Mouse (Mus musculus) forebrain, postnatal 0 days (tissue): ENCODE measurements around the gene Arhgap23. TPM values are rescaled to one million over a fixed set of nuclear protein-coding genes. Genes with fewer than 3 reads are reported as not detected.

ENCODE experiments used
- ATAC-seq: fragments of 200-750 bp; cut with Nextera tagmentation; 2 replicates; pipeline ENCODE4 v1.8.0; 2017; ENCODE audit warnings: mild to moderate bottlenecking, moderate library complexity
- DNase-seq: peaks from one replicate; pipeline ENCODE4 v3.0.0-alpha.2; 2015
- H3K27ac ChIP-seq: fragments of 300-500 bp; sonication (generic); 2 replicates; pipeline ENCODE4 v1.5.1; 2014; ENCODE audit warnings: low read depth, mild to moderate bottlenecking, antibody characterized with exemption, low read length, moderate library complexity, mixed read lengths
- H3K27me3 ChIP-seq: fragments of 300-500 bp; sonication (generic); 2 replicates; pipeline ENCODE4 v1.6.1; 2014; ENCODE audit warnings: mild to moderate bottlenecking, low read length, mixed read lengths; ENCODE audit not compliant: insufficient read depth
- H3K36me3 ChIP-seq: fragments of 300-500 bp; sonication (generic); 2 replicates; pipeline ENCODE4 v1.6.1; 2014; ENCODE audit warnings: mild to moderate bottlenecking, moderate library complexity; ENCODE audit not compliant: insufficient read depth
- H3K4me1 ChIP-seq: fragments of 300-500 bp; sonication (generic); 2 replicates; pipeline ENCODE4 v1.6.1; 2014; ENCODE audit warnings: antibody characterized with exemption; ENCODE audit not compliant: insufficient read depth
- H3K4me2 ChIP-seq: fragments of 300-500 bp; sonication (generic); 2 replicates; pipeline ENCODE4 v1.6.1; 2014; ENCODE audit warnings: low read depth, mild to moderate bottlenecking, moderate library complexity
- H3K4me3 ChIP-seq: fragments of 300-500 bp; sonication (generic); 2 replicates; pipeline ENCODE4 v1.5.1; 2014; ENCODE audit warnings: low read depth, low read length, mixed read lengths
- H3K9ac ChIP-seq: fragments of 300-500 bp; sonication (generic); 2 replicates; pipeline ENCODE4 v1.6.1; 2014; ENCODE audit warnings: mild to moderate bottlenecking
- H3K9me3 ChIP-seq: fragments of 300-500 bp; sonication (generic); 2 replicates; pipeline ENCODE4 v1.6.1; 2016; ENCODE audit warnings: low read length
- CTCF ChIP-seq: sonication (generic); IDR thresholded peaks from 2 replicates; pipeline ENCODE4 v1.5.1; 2016; ENCODE audit warnings: antibody characterized with exemption, control low read depth, low read depth
- WGBS: fragments of 180-500 bp; shearing (Covaris S2); extraction: QIAGEN DNeasy Blood & Tissue Kit; methylation state at CpG from one replicate; pipeline ENCODE4 v1.1.7; 2014; 5-methylcytosine and 5-hydroxymethylcytosine counted together
- polyA plus RNA-seq: library from polyadenylated mRNA; unstranded; fragments of >200 nt; fragmentation: Nextera tagmentation; extraction: Ambion mirVana; gene quantifications from 2 replicates; pipeline ENCODE4 v1.2.1, GENCODE M21; 2015
- total RNA-seq: library from RNA; depleted of rRNA; stranded (reverse); fragments of >200 nt; gene quantifications from 2 replicates; pipeline ENCODE4 v1.2.3, GENCODE M21; 2014

Arhgap23 gene
- total and polyA plus RNA-seq, 2 experiments from 2014 or later, result 10.2 to 52.9 TPM

DNA sequence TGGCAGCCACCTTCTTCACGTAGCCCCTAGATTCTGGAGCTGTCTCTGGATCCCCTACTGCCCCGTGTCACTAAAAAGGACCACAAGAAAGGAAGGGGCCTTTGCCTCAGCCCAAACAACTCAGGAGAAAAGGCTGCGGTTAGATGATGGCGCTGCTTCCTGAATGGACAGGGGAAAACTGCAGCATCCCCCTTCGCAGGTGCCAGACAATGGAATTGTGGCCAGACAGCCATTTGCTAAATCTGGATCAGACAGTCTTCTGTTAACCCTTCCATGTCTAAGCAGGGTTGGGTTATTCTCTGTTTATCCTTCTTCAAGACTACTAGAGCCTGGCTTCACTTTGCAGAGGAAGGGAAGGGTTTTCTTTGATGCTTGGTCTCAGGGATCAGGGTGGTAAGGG is 115.6 kb downstream of the Arhgap23 start:
- H3K4me2 ChIP-seq, result no peak overlapping the region
- TF ChIP-seq CTCF, result no peak
- H3K27me3 ChIP-seq, result peaks cover under 1% of the 10 kb centered on the region; the same call in 1 of the 2 replicates
- H3K4me3 ChIP-seq, result no peak overlapping the region
- peaks cover 58% of the 10 kb centered on the region for H3K36me3 ChIP-seq
- H3K9ac ChIP-seq, result no peak overlapping the region; the same call in 1 of the 2 replicates
- DNase-seq, result no peak
- ATAC-seq, result no peak
- 58% methylated on average over 5 of the region's 5 CpGs for WGBS
- no peak overlapping the region for H3K27ac ChIP-seq
- H3K4me1 ChIP-seq, result no peaks in the 10 kb centered on the region
- H3K9me3 ChIP-seq, result no peaks in the 10 kb centered on the region

DNA sequence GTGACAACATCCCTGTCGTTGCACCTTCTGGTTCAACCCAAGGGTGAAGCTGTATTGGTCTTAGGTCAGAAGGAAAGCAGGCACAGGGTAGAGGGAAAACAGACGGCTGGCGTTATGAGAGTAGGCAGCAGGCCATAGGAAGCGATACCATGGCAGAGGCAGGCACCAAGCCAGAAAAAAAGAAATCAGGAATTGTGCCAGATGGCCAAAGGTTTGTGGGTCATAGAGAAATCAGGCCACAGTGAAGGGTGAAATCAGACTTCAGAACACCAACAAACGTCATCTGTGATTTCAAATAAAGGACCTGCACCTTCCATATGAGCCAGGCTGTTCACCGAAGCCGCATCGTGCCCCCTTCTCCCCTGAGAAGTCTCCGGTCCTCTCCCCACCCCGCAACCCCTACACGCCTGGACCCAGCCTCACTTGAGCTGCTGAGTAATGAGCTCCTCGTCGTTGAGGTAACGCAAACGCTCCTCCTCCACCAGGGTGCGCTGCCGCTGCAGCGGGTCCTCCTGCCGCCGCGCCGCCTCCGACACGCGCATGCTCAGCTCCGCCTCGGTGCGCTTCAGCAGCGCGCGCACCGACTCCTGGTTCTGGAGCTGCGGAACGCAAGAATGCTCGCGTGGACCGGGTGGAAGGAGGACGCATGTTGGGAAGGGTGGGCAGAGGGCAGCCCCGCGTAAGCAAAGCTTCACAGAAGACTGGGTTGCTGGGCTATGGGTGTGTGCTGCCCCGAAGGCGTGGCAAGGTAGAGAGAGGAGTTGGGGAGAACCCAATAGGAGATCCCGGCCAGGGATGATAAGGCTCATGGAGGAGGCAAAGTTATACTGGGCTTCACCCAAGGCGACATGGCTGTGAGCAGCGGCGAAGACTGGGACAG is 116.3 kb downstream of the Arhgap23 start:
- ATAC-seq, result peak; percentile 87
- Histone ChIP-seq H3K27ac (no peak overlapping the region), H3K4me1 (no peaks in the 10 kb centered on the region), H3K9me3 (no peaks in the 10 kb centered on the region), H3K36me3 (peaks cover 51% of the 10 kb centered on the region), H3K9ac (no peak overlapping the region; the same call in 1 of the 2 replicates), H3K4me2 (peak overlapping the region; percentile 49), H3K27me3 (peaks cover 7% of the 10 kb centered on the region; the same call in 1 of the 2 replicates), H3K4me3 (peak overlapping the region; percentile 12; the same call in 1 of the 2 replicates)
- peak; percentile 97 for DNase-seq
- TF ChIP-seq CTCF, result peak; percentile 99
- 7% methylated on average over 46 of the region's 46 CpGs for WGBS

DNA sequence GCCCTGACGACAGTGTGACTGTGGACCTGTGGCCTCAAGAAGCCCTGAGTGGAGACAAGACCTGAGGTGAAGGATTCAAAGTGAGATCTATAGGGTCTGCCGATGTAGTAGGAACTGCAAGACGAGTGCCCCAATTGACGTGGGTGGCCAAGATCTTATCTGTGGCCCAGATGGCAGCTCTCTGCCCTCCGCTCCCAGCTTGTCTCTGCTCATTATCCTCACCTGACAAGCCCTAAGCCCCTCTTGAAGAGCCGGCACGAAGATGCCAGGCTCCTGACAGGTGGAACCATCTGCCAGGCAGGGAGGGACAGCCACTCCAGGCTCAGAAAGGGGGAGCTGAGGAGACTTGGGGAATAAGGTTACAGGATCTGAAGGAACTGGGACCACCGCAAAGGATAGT is 117.0 kb downstream of the Arhgap23 start:
- no peak overlapping the region for H3K9ac ChIP-seq
- WGBS, result 53% methylated on average over 8 of the region's 8 CpGs
- ATAC-seq, result no peak
- H3K36me3 ChIP-seq, result peaks cover 49% of the 10 kb centered on the region
- no peak overlapping the region for H3K4me3 ChIP-seq
- H3K4me2 ChIP-seq, result no peak overlapping the region
- H3K27me3 ChIP-seq, result peaks cover 7% of the 10 kb centered on the region; the same call in 1 of the 2 replicates
- H3K9me3 ChIP-seq, result no peaks in the 10 kb centered on the region
- H3K4me1 ChIP-seq, result peaks cover 5% of the 10 kb centered on the region
- peak; percentile 32 for DNase-seq
- H3K27ac ChIP-seq, result no peak overlapping the region
- TF ChIP-seq CTCF, result no peak

DNA sequence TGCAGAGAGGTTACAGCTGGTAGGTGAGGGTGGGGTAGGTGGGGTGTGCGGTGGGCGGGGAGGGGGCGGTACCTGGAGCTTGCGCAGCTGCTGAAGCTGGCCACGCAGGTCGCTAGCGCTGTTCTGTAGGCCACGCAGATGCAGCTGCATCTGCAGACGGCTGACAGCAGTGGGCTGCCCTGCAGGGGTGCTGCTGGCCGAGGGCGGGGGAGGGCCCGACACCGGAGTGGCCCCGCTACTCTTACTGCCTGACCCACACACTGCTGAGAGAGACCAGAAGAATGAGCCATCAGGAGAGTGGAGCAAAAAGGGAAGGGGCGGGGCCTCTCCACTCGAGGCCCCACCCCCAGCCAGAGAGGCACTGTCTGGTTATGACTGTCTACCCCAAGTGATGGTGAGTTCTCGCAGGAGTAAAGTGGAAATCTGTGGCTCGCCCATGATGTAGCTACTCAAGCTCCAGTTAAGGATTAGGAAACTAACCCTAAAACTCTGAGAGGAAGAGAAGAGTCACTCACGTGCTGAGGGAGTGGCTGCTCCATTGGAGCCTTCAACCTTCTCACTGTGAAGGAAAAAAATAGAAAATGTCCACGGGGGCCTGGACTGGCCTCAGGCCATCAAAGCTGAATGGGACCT is 117.7 kb downstream of the Arhgap23 start:
- Histone ChIP-seq H3K4me1 (peaks cover 5% of the 10 kb centered on the region), H3K4me3 (no peak overlapping the region), H3K4me2 (no peak overlapping the region), H3K27ac (no peak overlapping the region), H3K27me3 (peaks cover 7% of the 10 kb centered on the region; the same call in 1 of the 2 replicates), H3K36me3 (peaks cover 49% of the 10 kb centered on the region), H3K9ac (no peak overlapping the region), H3K9me3 (no peaks in the 10 kb centered on the region)
- ATAC-seq, result no peak
- TF ChIP-seq CTCF, result no peak
- DNase-seq, result no peak
- 27% methylated on average over 20 of the region's 20 CpGs for WGBS

DNA sequence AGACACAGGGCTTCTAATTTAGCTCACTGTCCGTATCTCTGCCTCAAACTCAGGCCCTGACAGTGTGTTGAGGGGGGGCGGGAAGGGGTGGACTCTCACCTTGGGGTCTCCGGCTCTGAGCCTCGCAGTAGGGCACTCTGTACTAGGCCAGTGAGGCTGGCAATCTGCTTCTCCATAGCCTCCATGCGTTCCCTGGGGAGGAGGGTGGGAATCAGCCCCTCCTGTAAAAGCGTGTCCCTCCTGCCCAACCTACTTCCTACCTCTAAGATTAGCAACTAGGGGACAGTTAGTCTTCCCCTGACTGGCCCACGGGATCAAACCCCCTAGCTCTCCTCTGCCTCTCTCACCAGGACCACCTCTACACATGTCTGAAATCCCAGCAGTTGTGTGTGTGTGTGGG is 118.3 kb downstream of the Arhgap23 start:
- no peak for ATAC-seq
- no peak overlapping the region for H3K4me3 ChIP-seq
- 65% methylated on average over 7 of the region's 7 CpGs for WGBS
- H3K36me3 ChIP-seq, result peaks cover 44% of the 10 kb centered on the region
- peaks cover 5% of the 10 kb centered on the region for H3K4me1 ChIP-seq
- no peak overlapping the region for H3K4me2 ChIP-seq
- no peak overlapping the region for H3K27ac ChIP-seq
- DNase-seq, result no peak
- peaks cover 7% of the 10 kb centered on the region; the same call in 1 of the 2 replicates for H3K27me3 ChIP-seq
- no peak for TF ChIP-seq CTCF
- H3K9me3 ChIP-seq, result no peaks in the 10 kb centered on the region
- no peak overlapping the region for H3K9ac ChIP-seq

DNA sequence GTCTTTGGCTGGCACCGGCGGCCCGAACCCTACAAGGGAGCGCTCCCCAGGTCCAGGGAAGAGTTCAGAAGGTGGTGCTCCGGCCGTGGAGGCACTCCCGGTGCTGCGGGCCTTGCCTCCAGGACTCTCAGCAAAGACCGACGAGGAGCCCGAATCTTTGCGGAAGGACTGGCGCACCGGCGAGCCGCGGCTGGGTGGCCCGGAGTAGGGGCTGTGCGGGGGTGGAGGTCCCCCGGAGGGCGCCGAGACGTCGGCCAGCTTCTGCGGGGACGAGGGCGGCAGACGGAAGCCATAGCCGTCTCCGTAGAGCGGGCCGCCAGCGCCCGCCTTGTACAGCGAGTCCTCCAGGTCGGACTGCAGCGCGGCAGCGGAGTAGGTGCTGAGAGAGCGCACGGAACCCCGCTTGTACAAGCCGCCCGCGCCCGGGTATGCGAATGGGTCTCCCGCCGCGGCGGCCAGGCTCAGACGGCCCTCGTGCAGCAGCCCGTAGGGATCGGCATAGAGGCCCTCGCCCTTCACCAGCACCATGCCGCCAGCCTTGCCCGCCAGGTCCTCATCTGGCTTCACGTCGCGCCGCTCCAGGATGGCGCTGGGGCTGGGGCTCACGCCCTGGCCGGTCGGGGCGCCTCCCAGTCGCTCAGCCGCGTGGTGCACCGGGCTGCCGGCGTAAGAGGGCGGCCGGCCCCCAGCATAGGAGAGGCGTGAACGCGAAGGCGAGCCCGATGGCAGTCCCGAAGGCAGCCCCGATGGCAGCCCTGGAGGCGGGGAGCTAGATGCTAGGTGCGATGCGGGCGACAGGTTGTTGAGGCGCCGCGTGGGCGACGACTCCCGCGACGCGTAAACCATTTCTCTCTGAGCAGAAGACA is 119.3 kb downstream of the Arhgap23 start:
- Histone ChIP-seq H3K36me3 (peaks cover 35% of the 10 kb centered on the region), H3K4me3 (no peak overlapping the region)
- peak; percentile 43 for DNase-seq

More for the DNA sequence above, 119.3 kb downstream of the Arhgap23 start:
- ATAC-seq, result no peak
- no peak overlapping the region for H3K27ac ChIP-seq
- TF ChIP-seq CTCF, result no peak
- no peaks in the 10 kb centered on the region for H3K9me3 ChIP-seq
- peaks cover 7% of the 10 kb centered on the region; the same call in 1 of the 2 replicates for H3K27me3 ChIP-seq
- H3K4me2 ChIP-seq, result no peak overlapping the region; the same call in 1 of the 2 replicates
- peaks cover 5% of the 10 kb centered on the region for H3K4me1 ChIP-seq
- H3K9ac ChIP-seq, result peak overlapping the region; percentile 10; the same call in 1 of the 2 replicates
- WGBS, result 27% methylated on average over 92 of the region's 95 CpGs
